Mouse (Mus musculus): ENCODE results near the gene Coq8a. TPM values are rescaled to one million over a fixed set of nuclear protein-coding genes. Genes with fewer than 3 reads are reported as not detected.

Coq8a gene
- total and polyA plus RNA-seq, 3 experiments, result 1.5 to 2.1 TPM; not detected in 1

DNA sequence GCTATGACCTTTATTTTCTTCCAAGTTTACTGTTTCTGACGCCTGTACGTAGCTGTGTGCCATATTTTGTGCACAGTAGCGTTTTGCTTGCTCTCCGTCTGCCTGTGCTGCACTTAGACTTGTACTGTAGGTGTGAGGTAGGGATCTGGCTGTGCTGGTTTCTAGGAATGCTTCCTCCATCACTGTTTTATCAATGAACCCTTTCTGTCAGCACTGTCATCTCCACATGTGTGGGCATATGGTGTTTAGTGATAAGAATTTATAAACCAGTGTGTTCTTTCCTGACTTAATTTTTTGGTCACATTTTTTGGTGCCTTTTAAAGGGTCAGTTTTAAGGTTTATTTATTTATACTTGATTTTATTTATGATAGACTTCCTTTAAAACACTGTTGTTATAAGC is 50.8 kb downstream of the Coq8a start:
- no peaks in the 10 kb centered on the region for H3K9me3 ChIP-seq (replicated peaks; ENCODE audit: insufficient read depth, low read length)
- peaks cover 4 to 9% of the 10 kb centered on the region in 2 experiments for H3K36me3 ChIP-seq (ENCODE audit: control insufficient read depth in 1 of 2, insufficient read depth in 2 of 2, low read length in 2 of 2)
- H3K27ac ChIP-seq (ENCODE audit: control insufficient read depth, low read depth, low read length), result peak overlapping the region; percentile 81
- DNase-seq (ENCODE audit: low read depth, low spot score), result peak; percentile 73
- peak overlapping the region; percentile 41 for H3K9ac ChIP-seq (ENCODE audit: control insufficient read depth, low read depth, low read length, poor library complexity, severe bottlenecking)
- H3K79me2 ChIP-seq (ENCODE audit: control insufficient read depth, insufficient read depth, low read length, poor library complexity), result no peaks in the 10 kb centered on the region
- TF ChIP-seq MXI1 (IDR thresholded peaks at IDR 0.05; ENCODE audit: low read depth, low read length), result peak; percentile 81
- peak; percentile 84 for TF ChIP-seq MYC (IDR thresholded peaks at IDR 0.05; ENCODE audit: low read depth, low read length)
- TF ChIP-seq ZC3H11A (IDR thresholded peaks at IDR 0.05; ENCODE audit: low read depth, low read length), result no peak
- TF ChIP-seq TAL1 (IDR thresholded peaks at IDR 0.05; ENCODE audit: low read length), result peak; percentile 88
- peak; percentile 82 for TF ChIP-seq ETS1 (IDR thresholded peaks at IDR 0.05; ENCODE audit: low read depth, low read length)
- no peak for TF ChIP-seq USF2 (IDR thresholded peaks at IDR 0.05; ENCODE audit: borderline replicate concordance in 1 of 2, insufficient read depth in 1 of 2, low read depth in 1 of 2, low read length in 2 of 2)
- peak; percentile 49; the same call in 1 of the 2 replicates for TF ChIP-seq BHLHE40 (IDR thresholded peaks at IDR 0.05; ENCODE audit: borderline replicate concordance, low read depth, low read length)
- no peak for TF ChIP-seq POLR2AphosphoS2 (IDR thresholded peaks at IDR 0.05; ENCODE audit: low read length)
- TF ChIP-seq SIN3A (IDR thresholded peaks at IDR 0.05; ENCODE audit: low read length), result peak; percentile 86
- no peak for TF ChIP-seq TBP (IDR thresholded peaks at IDR 0.05; ENCODE audit: low read depth, low read length)
- no peak for TF ChIP-seq POLR2AphosphoS5 (IDR thresholded peaks at IDR 0.05; ENCODE audit: borderline replicate concordance, low read depth, low read length)
- peak; percentile 93 for TF ChIP-seq TCF12 (IDR thresholded peaks at IDR 0.05; ENCODE audit: low read depth, low read length)
- 0 out of 2 replicates have a peak, but pooled peaks have one; percentile 12 for TF ChIP-seq HCFC1 (IDR thresholded peaks at IDR 0.05; ENCODE audit: low read depth, low read length)
- peak; percentile 88 to 89 for TF ChIP-seq EP300 (IDR thresholded peaks at IDR 0.05; ENCODE audit: low read depth in 1 of 2, low read length in 2 of 2)
- peak; percentile 86 for TF ChIP-seq RCOR1 (IDR thresholded peaks at IDR 0.05; ENCODE audit: low read depth, low read length)
- no peak for TF ChIP-seq RAD21 (IDR thresholded peaks at IDR 0.05; ENCODE audit: low read depth, low read length)
- no peak for TF ChIP-seq USF1 (IDR thresholded peaks at IDR 0.05; ENCODE audit: low read depth, low read length)
- no peak for TF ChIP-seq MEF2A (IDR thresholded peaks at IDR 0.05; ENCODE audit: extremely low read depth, insufficient replicate concordance, low read depth, low read length, poor library complexity, severe bottlenecking)
- no peak for TF ChIP-seq MAFK (IDR thresholded peaks at IDR 0.05; ENCODE audit: borderline replicate concordance, low read depth, low read length)
- TF ChIP-seq CHD1 (IDR thresholded peaks at IDR 0.05; ENCODE audit: low read depth, low read length), result no peak
- no peak for TF ChIP-seq CTCF (IDR thresholded peaks at IDR 0.05 in 2 of 3, conservative IDR thresholded peaks at IDR 0.05 in 1 of 3; ENCODE audit: control insufficient read depth in 1 of 3, insufficient read depth in 1 of 3, low read depth in 2 of 3, low read length in 3 of 3, poor library complexity in 1 of 3, severe bottlenecking in 1 of 3)
- no peak for TF ChIP-seq JUND (IDR thresholded peaks at IDR 0.05; ENCODE audit: low read depth, low read length)
- no peak for TF ChIP-seq ELF1 (IDR thresholded peaks at IDR 0.05; ENCODE audit: low read depth, low read length)
- TF ChIP-seq MYB (IDR thresholded peaks at IDR 0.05; ENCODE audit: low read depth, low read length), result no peak
- TF ChIP-seq GATA1 (IDR thresholded peaks at IDR 0.05; ENCODE audit: low read depth, low read length), result peak; percentile 91
- no peaks in the 10 kb centered on the region for H3K27me3 ChIP-seq (ENCODE audit: control insufficient read depth in 1 of 2, insufficient read depth in 2 of 2, low read length in 2 of 2)
- H3K4me1 ChIP-seq (ENCODE audit: control insufficient read depth in 1 of 2, insufficient read depth in 2 of 2, low read length in 2 of 2), result peaks cover 4 to 10% of the 10 kb centered on the region in 2 experiments
- peak overlapping the region; percentile 23 to 24 for H3K4me3 ChIP-seq (ENCODE audit: control insufficient read depth in 1 of 2, insufficient read depth in 1 of 2, low read depth in 2 of 2, low read length in 2 of 2)
